Mouse (Mus musculus) limb, embryonic 11.5 days (tissue): ENCODE measurements around the gene Card10. TPM values are rescaled to one million over a fixed set of nuclear protein-coding genes. Genes with fewer than 3 reads are reported as not detected.

Experiments used
- ATAC-seq: fragments of 200-750 bp; cut with Nextera tagmentation; 2 replicates; pipeline ENCODE4 v1.8.0; 2017; ENCODE audit warnings: low read depth; ENCODE audit not compliant: insufficient number of reproducible peaks, low FRiP score, low TSS enrichment
- DNase-seq: peaks from one replicate; pipeline ENCODE4 v3.0.0-alpha.2; 2015; ENCODE audit warnings: low spot score
- H3K27ac ChIP-seq: fragments of 300-500 bp; sonication (generic); replicated peaks from 2 replicates; pipeline ENCODE4 v1.5.1; 2014; ENCODE audit warnings: low read depth, mild to moderate bottlenecking, low read length
- H3K27me3 ChIP-seq: fragments of 300-500 bp; sonication (generic); 2 replicates; pipeline ENCODE4 v1.6.1; 2014; ENCODE audit warnings: mild to moderate bottlenecking, low read length, mixed read lengths; ENCODE audit not compliant: control insufficient read depth, insufficient read depth
- H3K36me3 ChIP-seq: fragments of 300-500 bp; sonication (generic); 2 replicates; pipeline ENCODE4 v1.6.1; 2014; ENCODE audit warnings: mild to moderate bottlenecking, low read length, moderate library complexity, mixed read lengths; ENCODE audit not compliant: control insufficient read depth, insufficient read depth
- H3K4me1 ChIP-seq: fragments of 300-500 bp; sonication (generic); 2 replicates; pipeline ENCODE4 v1.6.1; 2014; ENCODE audit warnings: low read length, mixed read lengths; ENCODE audit not compliant: control insufficient read depth, insufficient read depth
- H3K4me2 ChIP-seq: fragments of 300-500 bp; sonication (generic); 2 replicates; pipeline ENCODE4 v1.6.1; 2014; ENCODE audit warnings: low read depth, mild to moderate bottlenecking, moderate library complexity; ENCODE audit not compliant: severe bottlenecking
- H3K4me3 ChIP-seq: fragments of 300-500 bp; sonication (generic); 2 replicates; pipeline ENCODE4 v1.5.1; 2014; ENCODE audit warnings: low read depth, low read length
- H3K9ac ChIP-seq: fragments of 300-500 bp; sonication (generic); 2 replicates; pipeline ENCODE4 v1.6.1; 2014; ENCODE audit warnings: mild to moderate bottlenecking, low read length
- H3K9me3 ChIP-seq: fragments of 300-500 bp; sonication (generic); 2 replicates; pipeline ENCODE4 v1.6.1; 2016; ENCODE audit warnings: low read length; ENCODE audit not compliant: control insufficient read depth
- WGBS: fragments of 180-500 bp; shearing (Covaris S2); extraction: QIAGEN DNeasy Blood & Tissue Kit; methylation state at CpG from one replicate; pipeline ENCODE4 v1.1.7; 2014; 5-methylcytosine and 5-hydroxymethylcytosine counted together
- polyA plus RNA-seq: library from polyadenylated mRNA; unstranded; fragments of >200 nt; fragmentation: Nextera tagmentation; extraction: Ambion mirVana; gene quantifications from 2 replicates; pipeline ENCODE4 v1.2.1, GENCODE M21; 2014

Card10 gene
- polyA plus RNA-seq, 1 experiment from 2014 or later: 3.5 TPM

DNA sequence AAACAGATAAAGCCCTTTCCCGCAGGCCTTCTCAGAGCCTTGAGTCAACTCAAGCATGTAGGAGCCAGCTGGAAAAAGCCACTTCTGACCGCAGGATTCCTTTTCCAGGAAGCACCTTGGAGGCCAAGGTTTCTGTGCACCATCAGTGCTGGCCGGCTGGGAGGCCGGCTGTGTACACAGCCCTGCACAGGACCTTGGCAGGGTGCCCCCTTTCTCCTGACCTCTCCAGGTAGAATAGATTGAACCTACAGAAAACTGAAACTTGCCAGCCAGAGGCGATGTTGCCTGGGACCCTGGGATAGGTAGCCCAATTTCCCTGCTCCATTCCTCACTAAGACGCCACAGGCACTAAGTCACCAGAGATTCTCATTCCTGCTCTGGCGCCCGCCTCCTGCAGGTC lies 43.0 kb upstream of the Card10 start:
- 92% methylated on average over 8 of the region's 8 CpGs for WGBS
- Histone ChIP-seq H3K4me2 (no peak overlapping the region), H3K9me3 (no peaks in the 10 kb centered on the region), H3K36me3 (no peaks in the 10 kb centered on the region), H3K4me1 (peaks cover 18% of the 10 kb centered on the region), H3K27me3 (peaks cover 6% of the 10 kb centered on the region), H3K27ac (no peak overlapping the region), H3K9ac (no peak overlapping the region), H3K4me3 (no peak overlapping the region)
- DNase-seq (no peak), ATAC-seq (no peak)

DNA sequence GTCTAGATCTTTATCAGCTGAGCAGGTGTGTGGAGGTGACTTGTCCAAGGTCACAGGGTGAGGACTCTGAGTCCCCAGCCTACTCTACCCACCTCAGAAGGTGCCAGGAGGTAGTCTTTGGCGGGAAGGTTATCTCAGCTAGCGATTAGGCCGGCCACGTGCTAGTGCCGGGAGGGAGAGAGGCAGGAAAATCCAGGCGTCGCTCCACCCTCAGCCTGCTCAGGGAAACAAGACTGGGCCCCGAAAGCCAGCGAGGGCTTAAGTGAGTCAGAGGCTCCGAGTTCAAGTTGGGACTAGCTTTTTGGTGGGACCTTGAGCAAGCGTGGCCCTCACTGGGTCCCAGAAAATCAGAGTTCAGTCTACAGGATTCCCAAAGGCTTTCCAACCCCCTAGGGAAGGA lies 42.5 kb upstream of the Card10 start:
- Histone ChIP-seq H3K9me3 (no peaks in the 10 kb centered on the region), H3K27ac (no peak overlapping the region), H3K36me3 (no peaks in the 10 kb centered on the region), H3K4me3 (no peak overlapping the region), H3K9ac (no peak overlapping the region), H3K27me3 (peaks cover 6% of the 10 kb centered on the region), H3K4me1 (peaks cover 24% of the 10 kb centered on the region), H3K4me2 (no peak overlapping the region)
- 82% methylated on average over 11 of the region's 11 CpGs for WGBS
- no peak for ATAC-seq
- DNase-seq: no peak

- H3K4me1 ChIP-seq: peaks cover 29% of the 10 kb centered on the region
- H3K36me3 ChIP-seq: no peaks in the 10 kb centered on the region
- no peak overlapping the region for H3K27ac ChIP-seq
- no peaks in the 10 kb centered on the region for H3K9me3 ChIP-seq
- 40% methylated on average over 9 of the region's 9 CpGs for WGBS
- no peak overlapping the region for H3K9ac ChIP-seq
- no peak overlapping the region for H3K4me3 ChIP-seq
- peak overlapping the region; percentile 15; the same call in 1 of the 2 replicates for H3K4me2 ChIP-seq
- ATAC-seq (no peak), DNase-seq (no peak)
- H3K27me3 ChIP-seq: peaks cover 6% of the 10 kb centered on the region
Measured at GRCm38 (mm10) chr15:78844791-78845190, 41.9 kb upstream of the Card10 start.

GRCm38 (mm10) chr15:78843581-78844469 lies 41.0 kb upstream of the Card10 start:
- H3K4me2 ChIP-seq: peak overlapping the region; percentile 91
- H3K27ac ChIP-seq: no peak overlapping the region
- no peaks in the 10 kb centered on the region for H3K36me3 ChIP-seq
- no peaks in the 10 kb centered on the region for H3K9me3 ChIP-seq
- ATAC-seq (no peak), DNase-seq (no peak)
- peaks cover 6% of the 10 kb centered on the region for H3K27me3 ChIP-seq
- 37% methylated on average over 21 of the region's 21 CpGs for WGBS
- peaks cover 37% of the 10 kb centered on the region for H3K4me1 ChIP-seq
- peak overlapping the region; percentile 53 for H3K4me3 ChIP-seq
- peak overlapping the region; percentile 80; the same call in 1 of the 2 replicates for H3K9ac ChIP-seq

DNA sequence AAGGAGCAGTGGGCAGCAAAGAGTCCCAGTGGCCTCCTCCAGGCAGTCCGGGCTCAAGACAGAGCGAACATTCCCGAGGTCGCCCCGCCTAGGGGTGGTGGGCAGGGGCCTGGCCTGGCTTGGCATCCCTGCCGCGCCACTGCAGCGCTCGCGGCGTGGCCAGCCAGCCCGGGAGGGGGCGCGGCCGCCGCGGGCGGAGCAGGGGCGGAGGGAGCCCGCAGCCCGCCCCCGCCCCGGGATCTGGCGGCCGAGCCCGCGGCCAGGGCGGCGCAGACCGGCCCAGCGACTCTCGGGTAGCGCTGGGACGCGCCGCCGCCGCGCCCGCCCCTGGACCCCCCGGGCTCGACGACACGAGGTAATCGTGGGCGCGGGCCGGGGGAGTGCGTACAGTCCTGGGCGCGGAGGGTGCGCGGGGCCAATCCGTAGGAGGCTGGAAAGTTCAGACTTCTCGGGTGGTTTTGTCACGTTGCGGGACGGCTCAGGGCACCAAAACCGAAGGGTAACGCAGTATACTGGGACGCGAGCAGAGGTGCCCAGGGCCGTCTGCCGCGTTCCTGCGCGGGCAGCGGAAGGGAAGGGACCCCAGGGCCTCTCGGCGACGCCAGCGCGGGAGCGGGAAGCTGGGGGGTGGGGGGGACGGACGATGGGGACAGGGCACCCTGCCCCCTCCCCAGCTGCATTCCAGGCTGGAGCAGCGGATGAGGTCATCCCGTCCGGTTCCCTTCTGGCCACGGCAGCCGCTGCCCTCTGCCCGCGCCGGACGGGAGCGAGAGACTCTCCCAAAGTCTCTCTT lies 39.7 kb upstream of the Card10 start, which contains the start of gene Cdc42ep1:
TSS of gene Cdc42ep1 (plus strand) at position 254 of the 793 bp plus-strand sequence.
- Histone ChIP-seq H3K9me3 (no peaks in the 10 kb centered on the region), H3K36me3 (no peaks in the 10 kb centered on the region), H3K27me3 (peaks cover 6% of the 10 kb centered on the region), H3K9ac (peak within 1 kb of the TSS; percentile 80), H3K4me2 (peak within 1 kb of the TSS; percentile 91), H3K27ac (peak within 1 kb of the TSS; percentile 30; the same call in 1 of the 2 replicates), H3K4me1 (peaks cover 38% of the 10 kb centered on the region), H3K4me3 (peak within 1 kb of the TSS; percentile 53)
- ATAC-seq (peak; percentile 37; the same call in 1 of the 2 replicates), DNase-seq (peak; percentile 57)
- under 1% methylated on average over 71 of the region's 86 CpGs for WGBS

GRCm38 (mm10) chr15:78841161-78841790 lies 38.4 kb upstream of the Card10 start:
- H3K27me3 ChIP-seq: peaks cover 6% of the 10 kb centered on the region
- DNase-seq (no peak), ATAC-seq (no peak)
- H3K4me1 ChIP-seq: peaks cover 40% of the 10 kb centered on the region
- H3K4me2 ChIP-seq: no peak overlapping the region; the same call in 1 of the 2 replicates
- no peak overlapping the region for H3K4me3 ChIP-seq
- 47% methylated on average over 6 of the region's 6 CpGs for whole genome bisulfite sequencing
- H3K9me3 ChIP-seq: no peaks in the 10 kb centered on the region
- H3K9ac ChIP-seq: no peak overlapping the region
- H3K27ac ChIP-seq: peak overlapping the region; percentile 36; the same call in 1 of the 2 replicates
- H3K36me3 ChIP-seq: no peaks in the 10 kb centered on the region

DNA sequence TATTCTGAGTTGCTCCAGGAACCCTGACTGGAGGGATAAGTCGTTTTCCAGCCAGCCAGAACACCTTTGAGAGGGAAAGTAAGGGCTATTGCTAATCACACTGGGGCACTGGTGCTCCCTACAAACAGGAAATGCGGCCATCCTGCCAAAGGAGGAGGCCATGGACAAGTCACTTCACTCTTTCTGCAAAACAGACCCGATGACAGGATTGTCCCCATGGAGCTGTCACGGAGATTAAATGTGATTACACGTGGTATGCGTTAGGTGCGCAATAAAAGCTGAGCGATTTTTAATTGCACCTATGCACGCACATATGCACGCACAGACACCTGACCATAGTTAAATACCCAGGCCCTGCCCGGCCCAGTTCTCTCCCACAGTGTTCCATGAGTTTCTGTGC lies 37.9 kb upstream of the Card10 start:
- H3K27ac ChIP-seq: peak overlapping the region; percentile 36; the same call in 1 of the 2 replicates
- no peaks in the 10 kb centered on the region for H3K36me3 ChIP-seq
- H3K27me3 ChIP-seq: peaks cover 6% of the 10 kb centered on the region
- H3K9me3 ChIP-seq: no peaks in the 10 kb centered on the region
- H3K4me1 ChIP-seq: peaks cover 45% of the 10 kb centered on the region
- no peak overlapping the region for H3K9ac ChIP-seq
- WGBS: 19% methylated on average over 11 of the region's 11 CpGs
- ATAC-seq (no peak), DNase-seq (no peak)
- no peak overlapping the region; the same call in 1 of the 2 replicates for H3K4me2 ChIP-seq
- no peak overlapping the region; the same call in 1 of the 2 replicates for H3K4me3 ChIP-seq

DNA sequence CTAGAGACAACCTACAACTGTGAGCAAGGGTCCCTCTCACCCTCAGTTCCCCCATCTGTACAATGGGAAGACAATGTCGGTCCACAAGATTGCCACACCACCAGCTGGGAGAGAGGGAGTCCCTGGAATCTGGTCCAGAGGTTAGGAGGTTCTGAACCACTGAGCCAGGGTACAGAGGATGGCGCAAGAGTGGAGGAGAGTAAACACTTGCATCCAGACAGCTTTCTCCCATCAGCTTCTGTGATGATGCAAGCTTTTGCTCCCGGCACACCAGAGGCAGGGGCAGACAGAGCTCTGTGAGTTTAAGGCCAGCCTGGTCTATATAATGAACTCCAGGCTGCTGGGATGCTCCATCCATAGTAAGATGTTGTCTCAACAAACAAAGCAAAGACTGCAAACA lies 37.4 kb upstream of the Card10 start:
- Histone ChIP-seq H3K36me3 (no peaks in the 10 kb centered on the region), H3K27me3 (peaks cover 6% of the 10 kb centered on the region), H3K4me3 (no peak overlapping the region), H3K4me1 (peaks cover 50% of the 10 kb centered on the region), H3K4me2 (no peak overlapping the region), H3K9me3 (no peaks in the 10 kb centered on the region), H3K9ac (no peak overlapping the region), H3K27ac (peak overlapping the region; percentile 48; the same call in 1 of the 2 replicates)
- 46% methylated on average over 3 of the region's 3 CpGs for WGBS
- ATAC-seq: no peak
- DNase-seq: no peak
